Mouse (Mus musculus) liver, embryonic 11.5 days (tissue): Measurements from ENCODE around the gene Meaf6. TPM values are rescaled to one million over a fixed set of nuclear protein-coding genes. Genes with fewer than 3 reads are reported as not detected.

Experiments
- ATAC-seq: fragments of 200-750 bp; cut with Nextera tagmentation; replicated peaks from 2 replicates; pipeline ENCODE4 v1.8.0; 2017; ENCODE audit warnings: moderate number of reproducible peaks, mild to moderate bottlenecking, moderate TSS enrichment, moderate library complexity; ENCODE audit not compliant: low FRiP score
- DNase-seq: peaks from one replicate; pipeline ENCODE4 v3.0.0-alpha.2; 2017; ENCODE audit warnings: low spot score
- H3K27ac ChIP-seq: fragments of 300-500 bp; sonication (generic); 2 replicates; pipeline ENCODE4 v1.5.1; 2014; ENCODE audit warnings: mild to moderate bottlenecking, low read depth, low read length, control low read depth
- H3K27me3 ChIP-seq: fragments of 300-500 bp; sonication (generic); replicated peaks from 2 replicates; pipeline ENCODE4 v1.6.1; 2014; ENCODE audit warnings: low read length, mixed read lengths; ENCODE audit not compliant: control insufficient read depth, insufficient read depth
- H3K36me3 ChIP-seq: fragments of 300-500 bp; sonication (generic); 2 replicates; pipeline ENCODE4 v1.6.1; 2014; ENCODE audit warnings: mild to moderate bottlenecking, low read length, moderate library complexity, mixed read lengths; ENCODE audit not compliant: control insufficient read depth, insufficient read depth
- H3K4me1 ChIP-seq: fragments of 300-500 bp; sonication (generic); replicated peaks from 2 replicates; pipeline ENCODE4 v1.6.1; 2014; ENCODE audit warnings: low read length, mixed read lengths; ENCODE audit not compliant: control insufficient read depth, insufficient read depth
- H3K4me2 ChIP-seq: fragments of 300-500 bp; sonication (generic); 2 replicates; pipeline ENCODE4 v1.6.1; 2014; ENCODE audit warnings: mild to moderate bottlenecking, control low read depth, moderate library complexity
- H3K4me3 ChIP-seq: fragments of 300-500 bp; sonication (generic); 2 replicates; pipeline ENCODE4 v1.5.1; 2014; ENCODE audit warnings: low read depth, low read length, control low read depth
- H3K9ac ChIP-seq: fragments of 300-500 bp; sonication (generic); 2 replicates; pipeline ENCODE4 v1.6.1; 2014; ENCODE audit warnings: low read depth, low read length, control low read depth
- H3K9me3 ChIP-seq: fragments of 300-500 bp; sonication (generic); 2 replicates; pipeline ENCODE4 v1.6.1; 2016; ENCODE audit warnings: low read length, inconsistent platforms, mixed read lengths; ENCODE audit not compliant: control insufficient read depth
- WGBS: fragments of 180-500 bp; shearing (Covaris S2); extraction: QIAGEN DNeasy Blood & Tissue Kit; methylation state at CpG from one replicate; pipeline ENCODE4 v1.1.7; 2014; 5-methylcytosine and 5-hydroxymethylcytosine counted together
- polyA plus RNA-seq: library from polyadenylated mRNA; unstranded; fragments of >200 nt; fragmentation: Nextera tagmentation; extraction: Ambion mirVana; gene quantifications from 2 replicates; pipeline ENCODE4 v1.2.1, GENCODE M21; 2014

Gene Meaf6
- polyA plus RNA-seq, 1 experiment from 2014 or later = 53.6 TPM

DNA sequence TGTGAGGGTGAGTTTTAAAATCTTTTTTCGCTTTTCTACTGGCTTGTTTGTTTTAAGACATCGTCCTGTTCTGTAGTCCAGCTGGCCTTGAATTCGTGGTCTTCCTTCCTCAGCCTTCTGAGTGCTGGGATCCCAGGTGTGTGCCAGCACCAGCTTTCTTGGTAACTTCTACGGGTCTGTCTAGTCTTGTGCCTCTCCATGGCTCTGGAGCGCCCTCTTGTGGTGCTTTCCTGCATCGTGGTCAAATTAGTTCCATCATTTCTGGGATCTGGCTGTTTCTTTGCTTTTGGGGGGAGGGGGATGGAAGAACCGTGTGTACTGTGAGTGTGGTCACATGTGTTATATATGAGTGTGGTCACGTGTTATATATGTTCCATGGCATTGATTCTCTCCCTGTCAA is 14.5 kb downstream of the Meaf6 start:
- no peak overlapping the region for H3K27ac ChIP-seq
- WGBS = 8% methylated on average over 8 of the region's 8 CpGs
- peak; percentile 65 for ATAC-seq
- peaks cover 4% of the 10 kb centered on the region; the same call in 1 of the 2 replicates for H3K36me3 ChIP-seq
- no peaks in the 10 kb centered on the region for H3K4me1 ChIP-seq
- H3K27me3 ChIP-seq = no peaks in the 10 kb centered on the region
- H3K9ac ChIP-seq = no peak overlapping the region
- H3K4me2 ChIP-seq = no peak overlapping the region
- H3K4me3 ChIP-seq = no peak overlapping the region
- H3K9me3 ChIP-seq = no peaks in the 10 kb centered on the region
- DNase-seq = peak; percentile 77

DNA sequence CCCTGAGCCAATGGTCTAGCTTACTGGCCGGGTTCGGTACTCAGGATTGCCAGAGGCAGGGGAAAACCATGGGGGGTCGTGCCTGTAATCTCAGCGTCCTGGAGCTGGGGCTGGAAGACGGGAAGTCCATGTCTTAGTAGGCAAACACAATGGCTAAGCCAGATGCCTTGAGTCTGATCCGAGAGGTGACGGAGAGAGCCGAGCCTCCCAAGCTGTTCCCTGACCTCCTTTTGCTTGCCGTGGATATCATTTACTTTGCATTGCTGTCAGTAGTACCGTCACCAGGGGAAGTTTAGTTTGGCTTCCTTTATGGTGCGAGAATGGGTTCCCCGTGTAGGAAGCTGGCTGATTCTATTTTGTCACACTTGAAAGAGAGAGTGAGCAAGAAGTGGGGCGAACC is 16.4 kb downstream of the Meaf6 start:
- WGBS = 83% methylated on average over 13 of the region's 13 CpGs
- H3K36me3 ChIP-seq = peaks cover 10% of the 10 kb centered on the region; the same call in 1 of the 2 replicates
- no peaks in the 10 kb centered on the region for H3K4me1 ChIP-seq
- ATAC-seq = no peak
- DNase-seq = no peak
- no peak overlapping the region for H3K9ac ChIP-seq
- no peaks in the 10 kb centered on the region for H3K9me3 ChIP-seq
- no peak overlapping the region for H3K4me3 ChIP-seq
- no peak overlapping the region for H3K4me2 ChIP-seq
- no peak overlapping the region for H3K27ac ChIP-seq
- no peaks in the 10 kb centered on the region for H3K27me3 ChIP-seq

DNA sequence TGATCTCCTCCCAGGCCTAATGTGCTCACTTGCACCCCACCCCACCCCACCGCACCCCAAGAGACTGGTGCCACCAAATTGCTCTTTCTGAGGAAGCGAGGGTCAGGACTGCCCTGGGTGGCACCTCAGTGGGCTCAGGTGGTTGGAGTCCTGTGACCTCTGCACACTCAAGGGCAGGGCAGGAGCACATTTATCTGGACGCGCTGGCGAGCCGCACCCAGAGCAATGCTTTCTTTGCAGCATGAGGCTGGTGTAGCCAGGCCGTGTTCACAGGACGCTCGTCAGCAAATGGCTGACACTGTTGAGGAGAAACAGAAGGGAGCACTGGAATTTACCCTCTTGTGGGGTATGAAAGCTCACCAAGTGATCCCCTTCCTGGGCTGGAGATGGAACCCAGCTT is 20.4 kb downstream of the Meaf6 start:
- H3K9me3 ChIP-seq = no peaks in the 10 kb centered on the region
- peaks cover 10% of the 10 kb centered on the region; the same call in 1 of the 2 replicates for H3K36me3 ChIP-seq
- H3K4me2 ChIP-seq = no peak overlapping the region
- no peak overlapping the region for H3K4me3 ChIP-seq
- ATAC-seq (no peak), DNase-seq (no peak)
- H3K27me3 ChIP-seq = no peaks in the 10 kb centered on the region
- H3K9ac ChIP-seq = no peak overlapping the region
- WGBS = 89% methylated on average over 9 of the region's 9 CpGs
- H3K4me1 ChIP-seq = no peaks in the 10 kb centered on the region
- H3K27ac ChIP-seq = no peak overlapping the region

GRCm38 (mm10) chr4:125114638-125115037 is 29.7 kb downstream of the Meaf6 start:
- peaks cover 36% of the 10 kb centered on the region for H3K4me1 ChIP-seq
- DNase-seq (peak; percentile 68), ATAC-seq (peak; percentile 40)
- 7% methylated on average over 6 of the region's 6 CpGs for WGBS
- H3K27ac ChIP-seq = no peak overlapping the region
- H3K4me2 ChIP-seq = no peak overlapping the region
- no peak overlapping the region for H3K4me3 ChIP-seq
- no peaks in the 10 kb centered on the region for H3K9me3 ChIP-seq
- H3K27me3 ChIP-seq = no peaks in the 10 kb centered on the region
- no peaks in the 10 kb centered on the region; the same call in 1 of the 2 replicates for H3K36me3 ChIP-seq
- no peak overlapping the region for H3K9ac ChIP-seq

DNA sequence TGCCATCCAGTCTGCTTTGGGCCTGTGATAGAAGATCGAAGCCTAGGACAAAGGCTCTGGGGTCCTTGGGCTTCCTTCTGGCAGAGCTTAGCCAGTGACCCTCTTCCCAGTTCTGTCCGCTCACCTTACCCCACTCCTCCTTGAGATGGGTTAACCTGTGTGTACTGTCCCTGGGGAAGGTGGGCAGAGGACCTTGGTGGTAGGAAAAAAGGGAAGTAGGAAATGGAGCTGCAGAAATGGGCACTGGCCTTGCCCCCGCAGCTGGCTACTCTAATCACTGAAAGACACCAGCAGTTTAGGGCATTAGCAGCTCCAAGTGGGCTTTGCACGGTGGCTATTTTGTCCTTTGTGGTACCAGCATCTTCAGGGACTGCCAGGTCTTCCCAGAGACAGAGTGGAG is 30.1 kb downstream of the Meaf6 start:
- Histone ChIP-seq H3K27ac (no peak overlapping the region), H3K4me2 (no peak overlapping the region), H3K36me3 (no peaks in the 10 kb centered on the region; the same call in 1 of the 2 replicates), H3K4me3 (no peak overlapping the region), H3K9ac (no peak overlapping the region), H3K27me3 (no peaks in the 10 kb centered on the region), H3K9me3 (no peaks in the 10 kb centered on the region), H3K4me1 (peaks cover 36% of the 10 kb centered on the region)
- no peak for DNase-seq
- ATAC-seq = no peak
- 69% methylated on average over 4 of the region's 4 CpGs for WGBS

DNA sequence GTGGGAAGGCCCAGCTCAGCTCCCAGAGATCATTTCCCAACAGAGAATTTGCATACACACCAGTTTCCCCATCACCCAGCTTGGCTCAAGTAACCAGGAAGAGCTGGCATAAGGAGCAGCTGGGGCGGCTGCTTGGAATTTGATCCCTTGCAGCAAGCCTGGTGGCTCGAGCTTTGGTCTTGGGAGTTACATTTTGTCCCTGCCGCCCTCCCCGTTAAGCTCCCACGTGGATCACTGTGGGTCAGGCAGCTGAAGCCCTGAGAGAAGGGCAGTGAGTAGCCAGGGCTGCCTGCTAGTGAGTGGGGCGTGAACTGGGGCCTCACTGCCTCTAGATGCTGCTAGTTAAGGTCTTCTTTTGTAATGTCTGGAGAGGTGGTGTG is 30.8 kb downstream of the Meaf6 start:
- H3K4me2 ChIP-seq = no peak overlapping the region
- DNase-seq = no peak
- 0 out of 2 replicates have a peak overlapping the region, but pooled peaks have one; percentile 15 for H3K27ac ChIP-seq
- peaks cover 36% of the 10 kb centered on the region for H3K4me1 ChIP-seq
- peaks cover under 1% of the 10 kb centered on the region; the same call in 1 of the 2 replicates for H3K36me3 ChIP-seq
- no peaks in the 10 kb centered on the region for H3K27me3 ChIP-seq
- no peak overlapping the region for H3K4me3 ChIP-seq
- 56% methylated on average over 6 of the region's 6 CpGs for WGBS
- H3K9ac ChIP-seq = no peak overlapping the region
- no peaks in the 10 kb centered on the region for H3K9me3 ChIP-seq
- ATAC-seq = no peak

GRCm38 (mm10) chr4:125116090-125116861 is 31.3 kb downstream of the Meaf6 start:
- Histone ChIP-seq H3K27ac (peak overlapping the region; percentile 19; the same call in 1 of the 2 replicates), H3K9ac (no peak overlapping the region), H3K4me1 (peaks cover 36% of the 10 kb centered on the region), H3K27me3 (no peaks in the 10 kb centered on the region), H3K4me3 (no peak overlapping the region), H3K4me2 (no peak overlapping the region), H3K36me3 (peaks cover 4% of the 10 kb centered on the region; the same call in 1 of the 2 replicates), H3K9me3 (no peaks in the 10 kb centered on the region)
- DNase-seq (no peak), ATAC-seq (no peak)
- 54% methylated on average over 9 of the region's 9 CpGs for WGBS

DNA sequence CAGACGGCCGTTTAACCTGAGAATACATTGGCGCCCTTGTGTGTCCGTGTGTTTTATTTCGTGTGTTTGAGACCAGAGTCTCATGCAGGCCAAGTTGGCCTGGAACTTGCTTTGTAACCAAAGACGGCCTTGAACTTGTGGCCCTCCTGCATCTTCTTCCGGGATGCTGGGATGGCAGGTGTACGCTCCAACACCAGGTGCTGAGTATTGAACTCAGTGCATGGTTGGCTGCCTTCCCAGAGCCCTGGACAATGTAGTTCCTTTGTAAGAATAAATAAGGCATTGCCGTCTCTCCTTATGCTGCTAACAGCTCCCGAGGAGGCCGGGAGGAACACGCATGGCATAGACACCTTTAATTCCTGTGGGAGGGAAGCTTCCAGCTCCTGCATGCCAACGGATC is 32.0 kb downstream of the Meaf6 start:
- peaks cover 4% of the 10 kb centered on the region; the same call in 1 of the 2 replicates for H3K36me3 ChIP-seq
- no peaks in the 10 kb centered on the region for H3K9me3 ChIP-seq
- no peaks in the 10 kb centered on the region for H3K27me3 ChIP-seq
- H3K4me1 ChIP-seq = peaks cover 36% of the 10 kb centered on the region
- ATAC-seq (no peak), DNase-seq (no peak)
- no peak overlapping the region for H3K4me3 ChIP-seq
- no peak overlapping the region for H3K9ac ChIP-seq
- no peak overlapping the region for H3K4me2 ChIP-seq
- 78% methylated on average over 13 of the region's 13 CpGs for WGBS
- no peak overlapping the region for H3K27ac ChIP-seq

DNA sequence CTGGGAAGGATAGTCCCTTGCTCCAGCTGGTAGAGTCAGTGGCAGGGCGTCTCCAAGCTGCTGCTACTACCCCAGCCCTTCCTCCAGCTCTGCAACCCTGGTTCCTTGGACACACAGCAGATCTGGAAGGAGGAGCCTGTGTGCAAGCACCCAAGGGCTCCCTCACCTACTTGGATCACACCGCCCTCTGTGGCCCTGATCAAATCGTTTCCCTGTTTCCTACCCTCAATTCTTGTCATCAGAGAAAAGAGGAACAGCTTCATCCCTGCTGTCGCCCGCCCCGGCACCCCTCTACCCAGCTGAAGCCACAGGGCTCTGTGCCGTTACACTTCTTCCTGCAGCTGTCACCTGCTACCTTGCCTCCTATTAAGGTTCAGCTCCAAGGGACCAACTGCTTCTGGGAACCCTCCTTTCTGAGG is 33.0 kb downstream of the Meaf6 start:
- H3K9ac ChIP-seq = no peak overlapping the region
- H3K27ac ChIP-seq = no peak overlapping the region
- H3K27me3 ChIP-seq = no peaks in the 10 kb centered on the region
- peaks cover 4% of the 10 kb centered on the region; the same call in 1 of the 2 replicates for H3K36me3 ChIP-seq
- WGBS = 49% methylated on average over 7 of the region's 7 CpGs
- ATAC-seq = no peak
- H3K4me3 ChIP-seq = no peak overlapping the region
- H3K4me1 ChIP-seq = peaks cover 41% of the 10 kb centered on the region
- no peaks in the 10 kb centered on the region for H3K9me3 ChIP-seq
- no peak overlapping the region for H3K4me2 ChIP-seq
- DNase-seq = no peak
